9 mouse cellular contexts compared by ENCODE assay signal in genomic region chr6:120820941-120821340, GRCm38 (mm10). TPM values are rescaled to one million over a fixed set of nuclear protein-coding genes. Genes with fewer than 3 reads are reported as not detected.
DNase-seq lines count a peak whose midpoint lies in the region; ATAC-seq and TF ChIP-seq lines count a peak whose summit lies in the region.
"Had no signal": no experiment of that assay in that cellular context is flagged by ENCODE, and none has a peak within 500 bp of the region (broad histone marks: within the 10 kb centered on the region; RNA-seq: fewer than 3 reads in every experiment).

No protein-coding gene starts in this region.

- no peak for TF ChIP-seq CTCF in bone marrow macrophage, adult 2 months (IDR thresholded peaks at IDR 0.05; ENCODE audit: low read depth, low read length)
- TF ChIP-seq CTCF in cerebellum, adult 2 months (IDR thresholded peaks at IDR 0.05; ENCODE audit: borderline replicate concordance, insufficient read depth, low read depth, low read length) = no peak

- 92% methylated on average over 1 of the region's 1 CpGs for WGBS in hindbrain, embryonic 10.5 days
- 94% methylated on average over 1 of the region's 1 CpGs for WGBS in hindbrain, embryonic 11.5 days
- WGBS in hindbrain, embryonic 15.5 days = 90% methylated on average over 1 of the region's 1 CpGs
- WGBS in cerebellum, adult 2 months = 96% methylated on average over 1 of the region's 1 CpGs

- no peak overlapping the region for H3K9ac ChIP-seq in hindbrain, embryonic 11.5 days (ENCODE audit: low read depth, low read length)
- no peak overlapping the region for H3K9ac ChIP-seq in hindbrain, embryonic 15.5 days

- no peak overlapping the region for H3K27ac ChIP-seq in hindbrain, embryonic 10.5 days
- H3K27ac ChIP-seq in hindbrain, embryonic 11.5 days (ENCODE audit: low read depth, low read length) = no peak overlapping the region
- peak overlapping the region; percentile 76 for H3K27ac ChIP-seq in bone marrow macrophage, adult 2 months (ENCODE audit: insufficient read depth, low read depth, low read length)
- H3K27ac ChIP-seq in hindbrain, embryonic 15.5 days (replicated peaks) = no peak overlapping the region
- H3K27ac ChIP-seq in cerebellum, adult 2 months (ENCODE audit: insufficient read depth, low read length) = no peak overlapping the region

- H3K4me3 ChIP-seq in hindbrain, embryonic 10.5 days = peak overlapping the region; percentile 86; the same call in 1 of the 2 replicates
- no peak overlapping the region for H3K4me3 ChIP-seq in hindbrain, embryonic 11.5 days (ENCODE audit: low read depth, low read length)
- peak overlapping the region; percentile 82 for H3K4me3 ChIP-seq in bone marrow macrophage, adult 2 months (ENCODE audit: insufficient read depth, low read length)
- H3K4me3 ChIP-seq in hindbrain, embryonic 15.5 days = no peak overlapping the region; the same call in 1 of the 2 replicates
- H3K4me3 ChIP-seq in cerebellum, adult 2 months (replicated peaks; ENCODE audit: insufficient read depth, low read depth, low read length) = no peak overlapping the region

- H3K27me3 ChIP-seq in hindbrain, embryonic 10.5 days (ENCODE audit: insufficient read depth, poor library complexity, severe bottlenecking) = no peaks in the 10 kb centered on the region
- H3K27me3 ChIP-seq in hindbrain, embryonic 11.5 days (ENCODE audit: control insufficient read depth, insufficient read depth, low read length) = no peaks in the 10 kb centered on the region
- H3K27me3 ChIP-seq in hindbrain, embryonic 15.5 days = no peaks in the 10 kb centered on the region
- no peaks in the 10 kb centered on the region for H3K27me3 ChIP-seq in cerebellum, adult 2 months (ENCODE audit: control insufficient read depth, insufficient read depth, low read length)

- H3K9me3 ChIP-seq in hindbrain, embryonic 10.5 days = peaks cover 8% of the 10 kb centered on the region
- no peaks in the 10 kb centered on the region for H3K9me3 ChIP-seq in hindbrain, embryonic 11.5 days (ENCODE audit: control insufficient read depth, low read length)
- H3K9me3 ChIP-seq in hindbrain, embryonic 15.5 days = no peaks in the 10 kb centered on the region

- H3K36me3 ChIP-seq in hindbrain, embryonic 10.5 days = peaks cover 31% of the 10 kb centered on the region
- H3K36me3 ChIP-seq in hindbrain, embryonic 11.5 days (ENCODE audit: control insufficient read depth, insufficient read depth, low read length) = peaks cover 15% of the 10 kb centered on the region
- peaks cover 19% of the 10 kb centered on the region for H3K36me3 ChIP-seq in hindbrain, embryonic 15.5 days

- ATAC-seq in hindbrain, embryonic 11.5 days (ENCODE audit: low FRiP score) = no peak
- no peak for ATAC-seq in hindbrain, embryonic 15.5 days (ENCODE audit: low FRiP score, low read depth)
- ATAC-seq in megakaryocyte-erythroid progenitor cell, adult 5-6 weeks (replicated peaks; ENCODE audit: low FRiP score, low TSS enrichment, poor library complexity, severe bottlenecking) = peak; percentile 63; the same call in 1 of the 2 replicates

- DNase-seq in hindbrain, embryonic 10.5 days (ENCODE audit: low spot score) = no peak
- no peak for DNase-seq in hindbrain, embryonic 11.5 days (ENCODE audit: low spot score)
- no peak for DNase-seq in cerebellum, adult 2 months
- no peak for DNase-seq in thymus, adult 18-20 months
- DNase-seq in urinary bladder, postnatal 14 days (ENCODE audit: low spot score) = no peak
- DNase-seq: layer of hippocampus, postnatal 36 days had no signal

- peaks cover 13% of the 10 kb centered on the region for H3K4me1 ChIP-seq in hindbrain, embryonic 10.5 days (replicated peaks)
- H3K4me1 ChIP-seq in hindbrain, embryonic 11.5 days (replicated peaks; ENCODE audit: control insufficient read depth, insufficient read depth, low read length) = no peaks in the 10 kb centered on the region; the same call in 1 of the 2 replicates
- peaks cover 6% of the 10 kb centered on the region for H3K4me1 ChIP-seq in bone marrow macrophage, adult 2 months (ENCODE audit: control insufficient read depth, insufficient read depth, low read length)
- H3K4me1 ChIP-seq in hindbrain, embryonic 15.5 days (replicated peaks) = peaks cover 30% of the 10 kb centered on the region
- H3K4me1 ChIP-seq in cerebellum, adult 2 months (ENCODE audit: control insufficient read depth, insufficient read depth, low read length) = no peaks in the 10 kb centered on the region

- no peak overlapping the region for H3K4me2 ChIP-seq in hindbrain, embryonic 11.5 days (replicated peaks; ENCODE audit: low read depth, low read length)
- H3K4me2 ChIP-seq in hindbrain, embryonic 15.5 days = peak overlapping the region; percentile 75

- no peak for TF ChIP-seq POLR2A in bone marrow macrophage, adult 2 months (IDR thresholded peaks at IDR 0.05; ENCODE audit: borderline replicate concordance, low read depth, low read length)
- no peak for TF ChIP-seq POLR2A in cerebellum, adult 2 months (IDR thresholded peaks at IDR 0.05; ENCODE audit: borderline replicate concordance, insufficient read depth, low read length)

RNA-seq across cellular contexts. Expression of gene Atp6v1e1, which starts 1.7 kb away (rescaled TPM):
- 136 and 166 TPM in 2 replicates for polyA plus RNA-seq in hindbrain, embryonic 10.5 days (2016; fragmentation: Nextera tagmentation; extraction: Ambion mirVana)
- polyA plus RNA-seq in hindbrain, embryonic 11.5 days (2014; fragmentation: Nextera tagmentation; extraction: Ambion mirVana) = 183 and 184 TPM in 2 replicates
- polyA plus RNA-seq in bone marrow macrophage, adult 2 months (2012; ENCODE audit: insufficient read depth, insufficient read length, missing spikeins) = 283 and 322 TPM in 2 replicates
- 280 and 286 TPM in 2 replicates for polyA plus RNA-seq in hindbrain, embryonic 15.5 days (2015; fragmentation: Nextera tagmentation; extraction: Ambion mirVana)
- total RNA-seq in megakaryocyte-erythroid progenitor cell, adult 5-6 weeks (2014; fragmentation: Nextera tagmentation) = 73.8 and 94.9 TPM in 2 replicates
- total RNA-seq in megakaryocyte-erythroid progenitor cell, adult 5-6 weeks (2017) = 87.9 and 98.2 TPM in 2 replicates
- polyA plus RNA-seq in cerebellum, adult 2 months (2012; rRNA removed) = 528 and 558 TPM in 2 replicates

RNA-seq across cellular contexts. Expression of gene Bcl2l13, which starts 15.1 kb away (rescaled TPM):
- polyA plus RNA-seq in hindbrain, embryonic 10.5 days (2016; fragmentation: Nextera tagmentation; extraction: Ambion mirVana) = 41.3 and 45.0 TPM in 2 replicates
- 31.7 and 33.7 TPM in 2 replicates for polyA plus RNA-seq in hindbrain, embryonic 11.5 days (2014; fragmentation: Nextera tagmentation; extraction: Ambion mirVana)
- 10.7 and 13.5 TPM in 2 replicates for polyA plus RNA-seq in bone marrow macrophage, adult 2 months (2012; ENCODE audit: insufficient read depth, insufficient read length, missing spikeins)
- polyA plus RNA-seq in hindbrain, embryonic 15.5 days (2015; fragmentation: Nextera tagmentation; extraction: Ambion mirVana) = 28.0 and 29.8 TPM in 2 replicates
- total RNA-seq in megakaryocyte-erythroid progenitor cell, adult 5-6 weeks (2014; fragmentation: Nextera tagmentation) = 41.4 and 52.2 TPM in 2 replicates
- 28.8 and 42.0 TPM in 2 replicates for total RNA-seq in megakaryocyte-erythroid progenitor cell, adult 5-6 weeks (2017)
- 24.0 and 25.0 TPM in 2 replicates for polyA plus RNA-seq in cerebellum, adult 2 months (2012; rRNA removed)

RNA-seq across cellular contexts. Expression of gene Slc25a18, which starts 47.6 kb away (rescaled TPM):
- polyA plus RNA-seq in hindbrain, embryonic 10.5 days (2016; fragmentation: Nextera tagmentation; extraction: Ambion mirVana) = 0.25 and 1.4 TPM in 2 replicates
- 2.2 and 2.3 TPM in 2 replicates for polyA plus RNA-seq in hindbrain, embryonic 11.5 days (2014; fragmentation: Nextera tagmentation; extraction: Ambion mirVana)
- 0.28 TPM in 1 of 2 replicates, not detected in the other for polyA plus RNA-seq in bone marrow macrophage, adult 2 months (2012; ENCODE audit: insufficient read depth, insufficient read length, missing spikeins)
- 19.0 and 22.1 TPM in 2 replicates for polyA plus RNA-seq in hindbrain, embryonic 15.5 days (2015; fragmentation: Nextera tagmentation; extraction: Ambion mirVana)
- not detected in 2 replicates for total RNA-seq in megakaryocyte-erythroid progenitor cell, adult 5-6 weeks (2014; fragmentation: Nextera tagmentation)
- not detected in 2 replicates for total RNA-seq in megakaryocyte-erythroid progenitor cell, adult 5-6 weeks (2017)
- 102 and 113 TPM in 2 replicates for polyA plus RNA-seq in cerebellum, adult 2 months (2012; rRNA removed)

Comparison
In these comparisons a context has a peak if more than half of its experiments do, and no peak if none do; other contexts are left out.
1. H3K4me3 ChIP-seq: peak in hindbrain, embryonic 10.5 days (single experiment) and bone marrow macrophage, adult 2 months (single experiment); none in hindbrain, embryonic 11.5 days (single experiment), hindbrain, embryonic 15.5 days (single experiment) and cerebellum, adult 2 months (single experiment).